Mouse (Mus musculus) hindbrain, embryonic 12.5 days (tissue): ENCODE results near the gene Pafah1b3. TPM values are rescaled to one million over a fixed set of nuclear protein-coding genes. Genes with fewer than 3 reads are reported as not detected.

Experiments used
- ATAC-seq: fragments of 200-750 bp; cut with Nextera tagmentation; 2 replicates; pipeline ENCODE4 v1.8.0; 2017; ENCODE audit warnings: moderate TSS enrichment; ENCODE audit not compliant: low FRiP score
- H3K27ac ChIP-seq: fragments of 300-500 bp; sonication (generic); 2 replicates; pipeline ENCODE4 v1.5.1; 2016; ENCODE audit warnings: mild to moderate bottlenecking
- H3K27me3 ChIP-seq: fragments of 300-500 bp; sonication (generic); 2 replicates; pipeline ENCODE4 v1.6.1; 2016; ENCODE audit warnings: mild to moderate bottlenecking
- H3K36me3 ChIP-seq: fragments of 300-500 bp; sonication (generic); 2 replicates; pipeline ENCODE4 v1.6.1; 2016; ENCODE audit warnings: mild to moderate bottlenecking
- H3K4me1 ChIP-seq: fragments of 300-500 bp; sonication (generic); 2 replicates; pipeline ENCODE4 v1.6.1; 2016
- H3K4me2 ChIP-seq: fragments of 300-500 bp; sonication (generic); replicated peaks from 2 replicates; pipeline ENCODE4 v1.6.1; 2016; ENCODE audit warnings: mild to moderate bottlenecking
- H3K4me3 ChIP-seq: fragments of 300-500 bp; sonication (generic); 2 replicates; pipeline ENCODE4 v1.5.1; 2016; ENCODE audit warnings: mild to moderate bottlenecking
- H3K9ac ChIP-seq: fragments of 300-500 bp; sonication (generic); 2 replicates; pipeline ENCODE4 v1.6.1; 2016; ENCODE audit warnings: mild to moderate bottlenecking, moderate library complexity
- H3K9me3 ChIP-seq: fragments of 300-500 bp; sonication (generic); replicated peaks from 2 replicates; pipeline ENCODE4 v1.6.1; 2016; ENCODE audit warnings: mild to moderate bottlenecking
- WGBS: fragments of 180-500 bp; shearing (Covaris S2); methylation state at CpG from one replicate; pipeline ENCODE4 v1.1.7; 2016; 5-methylcytosine and 5-hydroxymethylcytosine counted together
- polyA plus RNA-seq: library from polyadenylated mRNA; unstranded; fragments of >200 nt; fragmentation: Nextera tagmentation; extraction: Ambion mirVana; gene quantifications from 2 replicates; pipeline ENCODE4 v1.2.1, GENCODE M21; 2016

The Pafah1b3 gene
- polyA plus RNA-seq, 1 experiment from 2014 or later, result 405 TPM

GRCm38 (mm10) chr7:25301063-25301462 lies 3.3 kb upstream of the Pafah1b3 start, which contains the start of gene Prr19:
Gene Prr19, plus strand, starts transcription at chr7:25301411.
- WGBS, result 53% methylated on average over 19 of the region's 19 CpGs

GRCm38 (mm10) chr7:25296945-25297453 lies 787 bp downstream of the Pafah1b3 start:
- Histone ChIP-seq H3K9me3 (no peaks in the 10 kb centered on the region), H3K9ac (peak overlapping the region; percentile 94), H3K4me1 (peaks cover 30% of the 10 kb centered on the region), H3K27ac (peak overlapping the region; percentile 99), H3K36me3 (peaks cover 37% of the 10 kb centered on the region), H3K27me3 (no peaks in the 10 kb centered on the region), H3K4me3 (peak overlapping the region; percentile 86), H3K4me2 (peak overlapping the region; percentile 72)
- WGBS, result 2% methylated on average over 21 of the region's 21 CpGs
- no peak; the same call in 1 of the 2 replicates for ATAC-seq

More at GRCm38 (mm10) chr7:25301063-25301462, 3.3 kb upstream of the Pafah1b3 start, which contains the start of gene Prr19:
- Histone ChIP-seq H3K9ac (no peak within 1 kb of the TSS), H3K9me3 (no peaks in the 10 kb centered on the region), H3K4me1 (peaks cover 21% of the 10 kb centered on the region), H3K4me3 (no peak within 1 kb of the TSS), H3K36me3 (no peaks in the 10 kb centered on the region), H3K27me3 (no peaks in the 10 kb centered on the region), H3K27ac (no peak within 1 kb of the TSS), H3K4me2 (no peak within 1 kb of the TSS)
- 0 out of 2 replicates have a peak, but pooled peaks have one; percentile 3 for ATAC-seq

GRCm38 (mm10) chr7:25294960-25295722 lies 2.6 kb downstream of the Pafah1b3 start:
- H3K27ac ChIP-seq, result no peak overlapping the region
- WGBS, result 88% methylated on average over 12 of the region's 12 CpGs
- peaks cover 55% of the 10 kb centered on the region for H3K36me3 ChIP-seq
- H3K4me1 ChIP-seq, result peaks cover 33% of the 10 kb centered on the region
- H3K4me3 ChIP-seq, result peak overlapping the region; percentile 86; the same call in 1 of the 2 replicates
- peak overlapping the region; percentile 72 for H3K4me2 ChIP-seq
- no peak overlapping the region for H3K9ac ChIP-seq
- no peaks in the 10 kb centered on the region for H3K9me3 ChIP-seq
- ATAC-seq, result no peak
- H3K27me3 ChIP-seq, result no peaks in the 10 kb centered on the region

GRCm38 (mm10) chr7:25294495-25294894 lies 3.3 kb downstream of the Pafah1b3 start:
- H3K4me2 ChIP-seq, result no peak overlapping the region
- 90% methylated on average over 4 of the region's 4 CpGs for WGBS
- peaks cover 33% of the 10 kb centered on the region for H3K4me1 ChIP-seq
- H3K27ac ChIP-seq, result no peak overlapping the region
- H3K9me3 ChIP-seq, result no peaks in the 10 kb centered on the region
- H3K36me3 ChIP-seq, result peaks cover 62% of the 10 kb centered on the region
- H3K9ac ChIP-seq, result no peak overlapping the region
- no peak for ATAC-seq
- no peak overlapping the region for H3K4me3 ChIP-seq
- no peaks in the 10 kb centered on the region for H3K27me3 ChIP-seq

- no peak overlapping the region for H3K4me2 ChIP-seq
- H3K9me3 ChIP-seq, result no peaks in the 10 kb centered on the region
- peaks cover 74% of the 10 kb centered on the region for H3K36me3 ChIP-seq
- H3K9ac ChIP-seq, result no peak overlapping the region
- 0 out of 2 replicates have a peak overlapping the region, but pooled peaks have one; percentile 13 for H3K27ac ChIP-seq
- H3K27me3 ChIP-seq, result no peaks in the 10 kb centered on the region
- peaks cover 30% of the 10 kb centered on the region for H3K4me1 ChIP-seq
- H3K4me3 ChIP-seq, result no peak overlapping the region
- no peak for ATAC-seq
- WGBS, result 79% methylated on average over 10 of the region's 10 CpGs
These were observed 4.5 kb downstream of the Pafah1b3 start for GRCm38 (mm10) chr7:25293191-25293739.

- Histone ChIP-seq H3K27ac (peak overlapping the region; percentile 36; the same call in 1 of the 2 replicates), H3K9ac (peak overlapping the region; percentile 29)
These were observed 5.7 kb downstream of the Pafah1b3 start for GRCm38 (mm10) chr7:25292107-25292506.

GRCm38 (mm10) chr7:25290911-25291310 lies 6.9 kb downstream of the Pafah1b3 start:
- no peak overlapping the region for H3K4me2 ChIP-seq
- peaks cover 18% of the 10 kb centered on the region for H3K4me1 ChIP-seq
- H3K4me3 ChIP-seq, result no peak overlapping the region
- WGBS, result 95% methylated on average over 2 of the region's 2 CpGs
- no peaks in the 10 kb centered on the region for H3K27me3 ChIP-seq
- 0 out of 2 replicates have a peak overlapping the region, but pooled peaks have one; percentile 31 for H3K27ac ChIP-seq
- no peak for ATAC-seq
- H3K9ac ChIP-seq, result peak overlapping the region; percentile 33; the same call in 1 of the 2 replicates
- H3K9me3 ChIP-seq, result no peaks in the 10 kb centered on the region
- peaks cover 98% of the 10 kb centered on the region for H3K36me3 ChIP-seq

More at GRCm38 (mm10) chr7:25292107-25292506, 5.7 kb downstream of the Pafah1b3 start:
- Histone ChIP-seq H3K4me1 (peaks cover 28% of the 10 kb centered on the region), H3K4me3 (no peak overlapping the region), H3K27me3 (no peaks in the 10 kb centered on the region), H3K4me2 (no peak overlapping the region), H3K9me3 (no peaks in the 10 kb centered on the region), H3K36me3 (peaks cover 86% of the 10 kb centered on the region)
- 55% methylated on average over 7 of the region's 7 CpGs for WGBS
- no peak for ATAC-seq

- 92% methylated on average over 1 of the region's 1 CpGs for WGBS
- ATAC-seq, result no peak
These were observed 7.3 kb downstream of the Pafah1b3 start for GRCm38 (mm10) chr7:25290463-25290862.

GRCm38 (mm10) chr7:25289925-25290324 lies 7.9 kb downstream of the Pafah1b3 start:
- no peak for ATAC-seq
- Histone ChIP-seq H3K4me3 (no peak overlapping the region), H3K4me2 (no peak overlapping the region), H3K27me3 (no peaks in the 10 kb centered on the region), H3K27ac (no peak overlapping the region), H3K9ac (no peak overlapping the region), H3K4me1 (peaks cover 15% of the 10 kb centered on the region), H3K9me3 (no peaks in the 10 kb centered on the region), H3K36me3 (peaks cover 99% of the 10 kb centered on the region)
- WGBS, result 94% methylated on average over 3 of the region's 3 CpGs

More at GRCm38 (mm10) chr7:25290463-25290862, 7.3 kb downstream of the Pafah1b3 start:
- no peaks in the 10 kb centered on the region for H3K9me3 ChIP-seq
- no peak overlapping the region for H3K4me2 ChIP-seq
- no peaks in the 10 kb centered on the region for H3K27me3 ChIP-seq
- H3K9ac ChIP-seq, result no peak overlapping the region
- no peak overlapping the region for H3K4me3 ChIP-seq
- no peak overlapping the region for H3K27ac ChIP-seq
- H3K36me3 ChIP-seq, result peaks cover 99% of the 10 kb centered on the region
- H3K4me1 ChIP-seq, result peaks cover 14% of the 10 kb centered on the region

GRCm38 (mm10) chr7:25288721-25289120 lies 9.1 kb downstream of the Pafah1b3 start:
- Histone ChIP-seq H3K9me3 (no peaks in the 10 kb centered on the region), H3K4me3 (no peak overlapping the region), H3K4me2 (no peak overlapping the region), H3K4me1 (peaks cover 27% of the 10 kb centered on the region), H3K27me3 (no peaks in the 10 kb centered on the region), H3K27ac (no peak overlapping the region), H3K36me3 (peaks cover 91% of the 10 kb centered on the region), H3K9ac (no peak overlapping the region)
- 92% methylated on average over 3 of the region's 3 CpGs for WGBS
- ATAC-seq, result no peak

GRCm38 (mm10) chr7:25288011-25288410 lies 9.8 kb downstream of the Pafah1b3 start:
- 95% methylated on average over 12 of the region's 12 CpGs for WGBS
- ATAC-seq, result no peak
- Histone ChIP-seq H3K27ac (no peak overlapping the region), H3K36me3 (peaks cover 84% of the 10 kb centered on the region), H3K4me3 (no peak overlapping the region), H3K4me2 (no peak overlapping the region), H3K9me3 (no peaks in the 10 kb centered on the region), H3K9ac (no peak overlapping the region), H3K4me1 (peaks cover 34% of the 10 kb centered on the region), H3K27me3 (no peaks in the 10 kb centered on the region)

- peaks cover 73% of the 10 kb centered on the region for H3K36me3 ChIP-seq
- no peak for ATAC-seq
- no peak overlapping the region for H3K4me3 ChIP-seq
- H3K4me2 ChIP-seq, result no peak overlapping the region
- H3K9ac ChIP-seq, result no peak overlapping the region
- peaks cover 30% of the 10 kb centered on the region for H3K4me1 ChIP-seq
- H3K9me3 ChIP-seq, result no peaks in the 10 kb centered on the region
- H3K27ac ChIP-seq, result no peak overlapping the region
- H3K27me3 ChIP-seq, result no peaks in the 10 kb centered on the region
- 84% methylated on average over 8 of the region's 8 CpGs for WGBS
These were observed 10.8 kb downstream of the Pafah1b3 start for GRCm38 (mm10) chr7:25286989-25287388.
